Mouse (Mus musculus) midbrain, embryonic 16.5 days (tissue): ENCODE measurements around the gene Lhfp. TPM values are rescaled to one million over a fixed set of nuclear protein-coding genes. Genes with fewer than 3 reads are reported as not detected.
"Not testable (repeated sequence)": the region's sequence is repeated elsewhere in the genome, so short reads cannot be mapped to it uniquely, and the experiment has no call there.

ENCODE experiments used
- ATAC-seq: fragments of 200-750 bp; cut with Nextera tagmentation; 2 replicates; pipeline ENCODE4 v1.8.0; 2017; ENCODE audit warnings: moderate TSS enrichment
- H3K27ac ChIP-seq: fragments of 300-500 bp; sonication (generic); 2 replicates; pipeline ENCODE4 v1.5.1; 2014; ENCODE audit warnings: mild to moderate bottlenecking, low read length, mixed read lengths
- H3K27me3 ChIP-seq: fragments of 300-500 bp; sonication (generic); 2 replicates; pipeline ENCODE4 v1.6.1; 2014; ENCODE audit warnings: low read depth, low read length, mixed read lengths; ENCODE audit not compliant: control insufficient read depth, insufficient read depth
- H3K36me3 ChIP-seq: fragments of 300-500 bp; sonication (generic); 2 replicates; pipeline ENCODE4 v1.6.1; 2014; ENCODE audit warnings: mild to moderate bottlenecking, low read length, moderate library complexity, mixed read lengths; ENCODE audit not compliant: control insufficient read depth, insufficient read depth
- H3K4me1 ChIP-seq: fragments of 300-500 bp; sonication (generic); 2 replicates; pipeline ENCODE4 v1.6.1; 2014; ENCODE audit warnings: mild to moderate bottlenecking, low read length, mixed read lengths; ENCODE audit not compliant: control insufficient read depth, insufficient read depth
- H3K4me2 ChIP-seq: fragments of 300-500 bp; sonication (generic); 2 replicates; pipeline ENCODE4 v1.6.1; 2014; ENCODE audit warnings: mild to moderate bottlenecking, low read length, mixed read lengths
- H3K4me3 ChIP-seq: fragments of 300-500 bp; sonication (generic); 2 replicates; pipeline ENCODE4 v1.5.1; 2014; ENCODE audit warnings: low read depth, mild to moderate bottlenecking, low read length, moderate library complexity, mixed read lengths
- H3K9ac ChIP-seq: fragments of 300-500 bp; sonication (generic); 2 replicates; pipeline ENCODE4 v1.6.1; 2014; ENCODE audit warnings: low read depth, low read length, mixed read lengths
- H3K9me3 ChIP-seq: fragments of 300-500 bp; sonication (generic); replicated peaks from 2 replicates; pipeline ENCODE4 v1.6.1; 2014; ENCODE audit warnings: mild to moderate bottlenecking, low read length, mixed read lengths; ENCODE audit not compliant: control insufficient read depth, poor library complexity, severe bottlenecking
- WGBS: fragments of 180-500 bp; shearing (Covaris S2); extraction: QIAGEN DNeasy Blood & Tissue Kit; methylation state at CpG from one replicate; pipeline ENCODE4 v1.1.7; 2014; 5-methylcytosine and 5-hydroxymethylcytosine counted together
- polyA plus RNA-seq: library from polyadenylated mRNA; unstranded; fragments of >200 nt; fragmentation: Nextera tagmentation; extraction: Ambion mirVana; gene quantifications from 2 replicates; pipeline ENCODE4 v1.2.1, GENCODE M21; 2015

Gene Lhfp
- polyA plus RNA-seq, 1 experiment from 2014 or later: 64.1 TPM

DNA sequence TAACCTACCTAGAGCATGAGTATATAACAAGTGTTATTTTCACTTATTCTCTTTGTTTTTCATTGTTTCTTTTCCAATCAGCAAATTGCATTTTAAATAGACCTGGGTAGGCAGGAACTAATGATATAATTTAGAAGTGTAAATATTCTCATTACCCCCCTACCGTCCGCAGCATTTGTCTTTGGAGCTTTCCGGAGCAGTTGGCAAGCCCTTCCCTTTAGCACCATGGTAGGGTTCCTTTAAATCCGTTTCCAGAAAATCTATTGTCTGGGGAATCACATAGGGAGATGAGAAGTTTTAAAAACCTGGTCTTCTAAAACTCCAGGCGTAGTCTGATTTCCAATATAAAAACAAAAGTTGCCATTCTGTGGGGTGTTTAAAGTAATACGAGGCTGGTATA, 59.5 kb downstream of the Lhfp start:
- H3K36me3 ChIP-seq: no peaks in the 10 kb centered on the region
- H3K27ac ChIP-seq: no peak overlapping the region
- ATAC-seq: no peak
- no peak overlapping the region for H3K4me2 ChIP-seq
- no peaks in the 10 kb centered on the region; the same call in 1 of the 2 replicates for H3K27me3 ChIP-seq
- H3K9ac ChIP-seq: no peak overlapping the region
- no peaks in the 10 kb centered on the region for H3K9me3 ChIP-seq
- 43% methylated on average over 6 of the region's 6 CpGs for WGBS
- peaks cover 20% of the 10 kb centered on the region for H3K4me1 ChIP-seq
- no peak overlapping the region for H3K4me3 ChIP-seq

DNA sequence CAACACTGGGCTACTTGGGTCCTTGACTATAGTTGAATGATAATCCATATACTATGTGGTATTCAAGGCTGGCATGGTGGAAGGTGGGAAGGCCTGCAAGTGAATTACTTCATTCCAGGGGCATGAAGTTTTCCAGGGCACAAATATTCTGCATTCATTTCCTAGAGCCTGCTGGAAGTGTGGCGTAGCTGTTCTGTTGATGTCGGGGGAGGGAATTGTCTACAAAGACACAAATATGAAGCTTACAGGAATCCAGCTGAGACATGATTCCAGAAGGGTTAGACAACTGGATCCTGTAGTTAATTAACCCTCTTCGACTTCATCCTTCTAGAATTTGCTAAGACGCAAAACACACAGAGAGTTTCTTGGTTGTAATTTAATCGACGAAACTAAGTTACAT, 60.4 kb downstream of the Lhfp start:
- Histone ChIP-seq H3K9ac (no peak overlapping the region), H3K4me3 (no peak overlapping the region), H3K36me3 (no peaks in the 10 kb centered on the region), H3K4me1 (peaks cover 20% of the 10 kb centered on the region), H3K27me3 (no peaks in the 10 kb centered on the region; the same call in 1 of the 2 replicates), H3K9me3 (no peaks in the 10 kb centered on the region), H3K27ac (no peak overlapping the region), H3K4me2 (no peak overlapping the region)
- 54% methylated on average over 6 of the region's 6 CpGs for WGBS
- no peak for ATAC-seq

GRCm38 (mm10) chr3:53102131-53102756, 60.9 kb downstream of the Lhfp start:
- Histone ChIP-seq H3K4me1 (peaks cover 20% of the 10 kb centered on the region), H3K9me3 (no peaks in the 10 kb centered on the region), H3K9ac (no peak overlapping the region), H3K4me2 (no peak overlapping the region), H3K27ac (peak overlapping the region; percentile 9; the same call in 1 of the 2 replicates), H3K36me3 (no peaks in the 10 kb centered on the region), H3K4me3 (no peak overlapping the region), H3K27me3 (no peaks in the 10 kb centered on the region; the same call in 1 of the 2 replicates)
- no peak for ATAC-seq
- WGBS: 23% methylated on average over 5 of the region's 5 CpGs

- no peak overlapping the region for H3K9ac ChIP-seq
- no peaks in the 10 kb centered on the region for H3K36me3 ChIP-seq
- peak; percentile 42; the same call in 1 of the 2 replicates for ATAC-seq
- 27% methylated on average over 12 of the region's 12 CpGs for WGBS
- H3K4me3 ChIP-seq: no peak overlapping the region
- no peaks in the 10 kb centered on the region for H3K9me3 ChIP-seq
- H3K27me3 ChIP-seq: no peaks in the 10 kb centered on the region; the same call in 1 of the 2 replicates
- no peak overlapping the region for H3K4me2 ChIP-seq
- peaks cover 20% of the 10 kb centered on the region for H3K4me1 ChIP-seq
- H3K27ac ChIP-seq: no peak overlapping the region; the same call in 1 of the 2 replicates
Measured at GRCm38 (mm10) chr3:53102757-53103153, 61.4 kb downstream of the Lhfp start.

- Histone ChIP-seq H3K27ac (peak overlapping the region; percentile 38; the same call in 1 of the 2 replicates), H3K4me1 (peaks cover 12% of the 10 kb centered on the region), H3K4me3 (no peak overlapping the region), H3K36me3 (no peaks in the 10 kb centered on the region), H3K27me3 (no peaks in the 10 kb centered on the region; the same call in 1 of the 2 replicates), H3K9me3 (no peaks in the 10 kb centered on the region), H3K9ac (no peak overlapping the region), H3K4me2 (no peak overlapping the region)
- 28% methylated on average over 11 of the region's 11 CpGs for WGBS
- ATAC-seq: peak; percentile 59; the same call in 1 of the 2 replicates
Measured at GRCm38 (mm10) chr3:53108594-53109373, 67.5 kb downstream of the Lhfp start.

GRCm38 (mm10) chr3:53109879-53110278, 68.6 kb downstream of the Lhfp start:
- H3K27me3 ChIP-seq: no peaks in the 10 kb centered on the region; the same call in 1 of the 2 replicates
- H3K9ac ChIP-seq: no peak overlapping the region
- 52% methylated on average over 3 of the region's 3 CpGs for WGBS
- H3K9me3 ChIP-seq: no peaks in the 10 kb centered on the region
- no peak overlapping the region for H3K4me3 ChIP-seq
- H3K27ac ChIP-seq: no peak overlapping the region
- H3K36me3 ChIP-seq: no peaks in the 10 kb centered on the region
- H3K4me1 ChIP-seq: peaks cover 12% of the 10 kb centered on the region
- H3K4me2 ChIP-seq: no peak overlapping the region
- ATAC-seq: no peak

- whole genome bisulfite sequencing: 90% methylated on average over 7 of the region's 7 CpGs
- Histone ChIP-seq H3K36me3 (no peaks in the 10 kb centered on the region), H3K4me2 (no peak overlapping the region), H3K9ac (no peak overlapping the region), H3K4me3 (no peak overlapping the region), H3K27me3 (no peaks in the 10 kb centered on the region), H3K4me1 (peaks cover 12% of the 10 kb centered on the region), H3K27ac (no peak overlapping the region), H3K9me3 (no peaks in the 10 kb centered on the region)
- no peak for ATAC-seq
Measured at GRCm38 (mm10) chr3:53112048-53112447, 70.7 kb downstream of the Lhfp start.

- WGBS: 67% methylated on average over 3 of the region's 9 CpGs
- not testable (repeated sequence) for H3K9me3 ChIP-seq, H3K4me3 ChIP-seq, H3K9ac ChIP-seq, H3K27me3 ChIP-seq, H3K4me1 ChIP-seq, H3K27ac ChIP-seq, ATAC-seq, H3K4me2 ChIP-seq, H3K36me3 ChIP-seq
Measured at GRCm38 (mm10) chr3:53118755-53119154, 77.4 kb downstream of the Lhfp start.

GRCm38 (mm10) chr3:53119978-53120377, 78.7 kb downstream of the Lhfp start:
- WGBS: 96% methylated on average over 6 of the region's 6 CpGs
- no peak for ATAC-seq
- H3K4me2 ChIP-seq: no peak overlapping the region
- no peak overlapping the region for H3K27ac ChIP-seq
- no peaks in the 10 kb centered on the region for H3K27me3 ChIP-seq
- no peaks in the 10 kb centered on the region for H3K9me3 ChIP-seq
- no peak overlapping the region for H3K4me3 ChIP-seq
- H3K4me1 ChIP-seq: no peaks in the 10 kb centered on the region
- no peaks in the 10 kb centered on the region for H3K36me3 ChIP-seq
- H3K9ac ChIP-seq: no peak overlapping the region
